Mouse (Mus musculus) urinary bladder, adult 2 months (tissue): ENCODE data around the gene Scarb1. TPM values are rescaled to one million over a fixed set of nuclear protein-coding genes. Genes with fewer than 3 reads are reported as not detected.

Experiments
- DNase-seq: peaks from one replicate; pipeline ENCODE4 v3.0.0; 2022; ENCODE audit warnings: low spot score
- polyA plus RNA-seq: library from polyadenylated mRNA; depleted of rRNA; stranded (reverse); fragments of >200 nt; gene quantifications from 2 replicates; pipeline ENCODE4 v1.2.3, GENCODE M21; 2012

Gene Scarb1
- polyA plus RNA-seq, 1 experiment: 75.6 TPM

DNA sequence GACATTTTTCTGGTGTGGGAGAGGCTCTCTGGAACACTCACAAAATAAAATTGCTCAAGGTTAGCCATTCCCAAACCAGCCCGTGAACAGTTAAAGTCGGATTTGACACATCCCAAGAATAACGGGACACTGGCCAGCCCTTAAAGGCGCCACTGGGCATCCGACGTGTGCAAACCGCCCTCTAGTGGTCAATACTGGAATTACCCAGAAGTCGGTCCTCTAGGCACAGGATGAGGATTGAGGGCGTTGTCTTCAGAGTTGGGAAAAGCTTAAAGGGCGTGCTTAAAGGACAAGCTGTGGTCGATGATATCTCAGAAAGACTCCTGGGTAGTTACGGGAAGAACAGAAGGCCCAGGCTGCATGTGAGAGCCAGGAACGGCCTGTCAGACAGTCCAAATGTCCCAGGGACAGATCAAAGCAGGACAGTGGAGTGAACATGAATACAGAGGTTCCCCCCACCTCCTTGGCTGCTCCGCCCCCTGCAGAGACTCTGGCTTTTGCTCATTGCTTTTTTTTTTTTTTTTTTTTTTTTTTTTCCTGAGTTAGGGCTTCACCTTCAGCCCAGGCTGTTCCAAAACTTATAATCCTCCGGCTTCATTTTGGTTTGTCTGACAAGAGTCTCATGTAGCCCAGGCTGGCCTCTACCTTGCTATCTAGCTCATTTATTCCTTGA, 69.2 kb downstream of the Scarb1 start:
- no peak for DNase-seq

DNA sequence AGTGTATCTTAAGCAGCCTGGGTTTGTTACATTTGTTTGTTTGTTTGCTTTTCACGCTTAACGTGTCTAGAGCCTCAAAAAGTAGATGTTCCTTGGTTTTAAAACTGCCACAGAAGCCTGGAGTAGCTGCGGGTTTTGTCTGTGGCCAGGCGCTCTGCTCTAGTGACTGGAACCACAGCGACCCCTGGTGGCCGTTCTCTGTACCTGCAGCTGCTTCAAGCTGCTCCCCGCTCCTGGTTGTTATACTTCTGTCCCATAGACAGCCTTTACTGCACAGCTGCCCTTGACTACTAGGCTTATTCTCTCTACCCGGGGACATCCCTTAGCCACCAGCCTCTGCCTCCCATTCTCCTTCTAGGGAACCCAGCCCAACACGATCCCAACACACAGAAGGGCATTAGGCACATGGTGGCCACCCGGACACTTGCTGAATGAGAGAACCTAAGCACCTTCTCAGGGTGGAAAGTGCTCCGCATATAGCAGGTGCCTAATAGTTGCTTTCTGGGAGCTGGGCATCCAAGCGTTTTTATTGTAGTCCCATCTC, 70.2 kb downstream of the Scarb1 start:
- no peak for DNase-seq

DNA sequence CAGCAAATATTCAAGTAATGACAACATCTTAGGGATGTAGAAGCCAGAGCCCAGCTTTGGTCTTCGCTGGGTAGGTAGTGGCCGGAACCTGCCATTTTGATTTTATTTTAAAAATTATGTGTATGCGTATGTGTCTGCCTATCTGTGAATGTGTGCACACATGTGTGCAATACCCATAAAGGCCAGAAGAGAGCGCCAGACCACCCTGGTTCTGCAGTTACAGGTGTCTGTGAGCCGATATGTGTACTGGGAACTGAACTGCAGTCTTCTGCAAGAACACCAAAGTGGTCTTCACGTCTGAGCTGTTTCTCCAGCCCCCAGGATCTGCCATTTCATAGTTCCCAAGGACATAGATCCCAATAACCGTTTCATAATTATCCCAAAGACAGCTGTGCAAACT, 71.1 kb downstream of the Scarb1 start:
- no peak for DNase-seq

DNA sequence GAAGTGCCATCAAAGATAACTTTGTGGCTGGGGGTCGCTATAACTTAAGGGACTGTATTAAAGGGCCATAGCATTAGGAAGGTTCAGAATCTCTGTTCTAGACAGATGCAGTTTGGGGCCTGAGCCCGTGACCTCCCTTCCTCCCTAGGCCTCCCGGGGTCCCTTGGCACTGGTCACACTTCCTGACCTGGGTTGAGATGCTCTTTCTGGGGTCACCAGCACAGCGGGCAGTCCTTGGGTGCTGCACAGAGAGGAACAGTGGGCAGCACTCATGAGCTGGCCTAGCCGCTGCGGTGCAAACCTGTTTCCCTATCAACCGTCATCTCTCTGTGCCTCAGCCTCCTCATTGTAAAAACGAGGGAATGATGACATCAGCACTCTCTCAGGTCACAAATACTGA, 71.5 kb downstream of the Scarb1 start:
- DNase-seq: no peak

DNA sequence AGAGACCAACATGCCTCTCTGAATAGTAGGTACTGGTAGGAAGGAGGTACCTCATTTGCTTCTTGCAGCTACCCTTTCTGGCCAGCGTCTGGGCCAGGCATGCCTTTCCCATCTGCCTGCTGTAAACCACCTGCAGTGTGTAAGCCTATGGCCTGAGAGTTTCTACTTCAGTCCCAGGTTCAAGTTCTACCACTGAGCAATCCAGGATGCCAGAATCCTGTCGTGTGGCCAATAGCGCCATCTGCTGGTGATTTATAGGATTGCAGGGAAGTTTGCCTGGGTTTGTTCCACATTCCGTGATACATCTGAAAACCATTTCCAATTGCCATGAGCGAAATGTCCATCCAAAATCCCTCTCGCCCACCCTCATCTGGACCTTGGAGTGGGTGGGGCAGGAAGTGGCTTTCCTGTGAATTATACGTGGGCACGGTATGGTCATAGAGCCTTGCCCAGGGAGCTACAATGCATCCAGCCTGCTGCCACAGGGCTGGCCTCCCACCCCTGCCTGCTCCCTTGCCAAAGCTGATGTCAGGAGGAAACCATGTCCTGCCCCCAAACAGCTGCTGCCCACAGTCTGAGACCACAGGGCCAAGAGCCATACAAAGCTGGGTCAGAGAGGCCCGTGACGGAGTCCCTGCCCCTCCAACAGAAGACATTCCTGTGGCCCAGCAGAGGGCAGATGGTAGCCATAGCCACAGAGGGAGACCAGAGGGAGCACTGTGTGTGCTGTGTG, 72.7 kb downstream of the Scarb1 start:
- peak; percentile 58 for DNase-seq

DNA sequence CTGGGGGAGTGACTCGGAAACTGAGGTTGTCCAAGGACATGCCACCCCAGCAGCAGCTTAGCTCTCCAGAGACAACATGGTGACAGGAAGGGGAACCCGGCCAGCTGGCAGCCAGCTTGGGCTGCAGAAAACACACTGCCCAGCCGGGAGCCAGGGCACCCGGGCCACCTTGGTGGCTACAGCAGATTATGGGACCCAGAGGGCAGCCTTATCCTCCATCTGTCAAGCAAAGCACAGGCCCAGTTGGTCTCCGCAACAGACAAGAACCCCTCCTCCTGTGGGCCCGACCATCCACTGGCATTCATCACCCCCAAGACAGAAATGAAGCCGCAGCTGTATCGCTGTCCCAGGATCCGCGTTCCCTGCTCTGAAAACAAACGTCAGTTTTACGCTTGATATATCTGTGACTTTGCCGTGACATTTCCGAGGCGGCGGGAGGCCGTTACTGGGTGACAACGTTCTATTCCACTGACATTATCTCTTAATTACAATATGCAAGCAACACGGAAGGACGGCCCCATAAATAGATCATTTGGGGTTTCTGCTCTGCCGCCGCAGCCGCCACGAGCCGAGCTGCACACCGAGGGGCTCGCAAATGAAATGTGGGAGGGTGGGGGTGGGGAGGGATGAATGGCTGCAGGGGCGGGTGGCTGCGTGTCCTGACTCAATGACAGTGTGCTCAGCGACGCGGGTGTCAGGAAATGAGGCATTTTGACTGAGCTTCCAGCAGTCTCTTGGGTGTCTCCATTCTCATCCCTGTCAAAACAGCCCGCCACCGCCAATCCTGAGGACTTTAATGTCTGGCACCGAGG, 73.5 kb downstream of the Scarb1 start:
- no peak for DNase-seq

DNA sequence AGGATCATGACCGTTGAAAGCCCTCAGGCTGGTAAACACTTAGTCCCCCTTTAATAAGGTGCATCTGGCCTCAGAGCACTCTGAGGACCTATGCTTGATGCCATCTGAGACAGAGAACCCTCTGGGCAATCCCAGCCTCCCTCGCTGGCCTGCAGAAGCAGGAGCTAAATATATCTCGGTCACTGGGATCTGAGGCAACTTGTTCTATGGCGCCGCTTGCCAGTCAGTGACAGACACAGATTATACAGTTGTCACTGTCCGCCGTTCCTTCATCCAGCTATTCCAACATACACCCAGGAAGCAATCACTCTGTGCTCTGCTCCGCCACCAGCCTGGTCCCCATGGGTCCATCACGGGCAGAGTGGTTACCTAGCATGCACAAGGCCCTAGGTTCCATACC, 74.8 kb downstream of the Scarb1 start:
- no peak for DNase-seq

DNA sequence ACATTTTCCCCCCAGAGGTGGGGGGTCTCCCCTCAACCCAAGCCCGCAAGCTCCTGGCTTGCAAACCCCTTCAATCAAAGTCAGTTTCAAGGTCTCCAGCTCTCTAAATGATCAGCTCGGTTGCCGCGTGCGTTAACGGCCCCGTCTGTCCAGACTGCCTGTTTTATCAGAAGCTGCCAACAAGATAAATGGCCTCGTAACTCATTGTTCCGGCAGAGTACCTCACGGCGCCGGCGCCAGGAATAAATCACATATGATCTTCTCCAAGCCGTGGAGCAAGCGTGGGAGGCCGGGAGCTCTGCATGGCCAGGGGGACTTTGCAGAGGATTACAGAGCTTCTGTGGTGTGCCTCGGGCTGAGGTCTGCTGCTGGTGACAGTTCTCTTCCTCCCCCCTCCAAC, 76.2 kb downstream of the Scarb1 start:
- no peak for DNase-seq

DNA sequence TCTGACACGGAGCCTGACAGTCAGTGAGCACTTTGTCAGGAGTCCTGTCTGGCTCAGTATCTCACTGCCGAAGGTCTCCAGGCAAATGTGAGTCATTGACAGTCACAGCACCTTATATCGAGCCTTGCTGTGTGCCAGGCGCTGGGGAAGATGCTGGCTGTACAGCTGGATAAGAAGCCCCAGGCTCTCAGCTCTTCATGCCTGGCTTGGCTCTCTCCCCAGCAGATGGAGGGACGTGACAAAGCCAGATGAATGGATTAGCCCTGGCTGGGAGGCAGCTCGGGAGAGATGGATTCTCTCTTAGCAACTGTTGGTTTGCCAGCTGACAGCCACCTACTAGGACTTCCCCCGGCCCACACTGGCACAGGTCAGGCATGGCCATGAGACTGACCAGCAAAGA, 78.3 kb downstream of the Scarb1 start:
- DNase-seq: no peak

DNA sequence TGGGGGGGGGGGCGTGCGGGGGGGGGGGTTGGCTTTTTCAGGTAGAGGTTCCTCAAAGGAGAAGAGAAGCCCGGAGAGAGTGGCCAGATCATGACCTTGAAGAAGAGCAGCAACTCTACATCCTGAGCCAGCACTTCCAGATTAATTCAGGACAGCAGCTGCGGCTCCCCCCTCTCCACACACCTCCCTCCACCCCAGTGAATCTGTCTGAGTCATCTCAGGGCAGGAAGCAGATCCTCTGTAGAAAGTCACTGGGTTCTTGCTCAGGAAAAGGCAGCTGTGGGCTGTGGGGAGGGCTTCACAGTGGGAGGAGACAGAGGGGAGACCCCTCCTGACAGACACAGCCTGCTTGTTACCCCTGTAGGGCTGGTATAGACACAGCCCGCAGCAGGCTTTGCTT, 87.0 kb downstream of the Scarb1 start:
- DNase-seq: no peak

DNA sequence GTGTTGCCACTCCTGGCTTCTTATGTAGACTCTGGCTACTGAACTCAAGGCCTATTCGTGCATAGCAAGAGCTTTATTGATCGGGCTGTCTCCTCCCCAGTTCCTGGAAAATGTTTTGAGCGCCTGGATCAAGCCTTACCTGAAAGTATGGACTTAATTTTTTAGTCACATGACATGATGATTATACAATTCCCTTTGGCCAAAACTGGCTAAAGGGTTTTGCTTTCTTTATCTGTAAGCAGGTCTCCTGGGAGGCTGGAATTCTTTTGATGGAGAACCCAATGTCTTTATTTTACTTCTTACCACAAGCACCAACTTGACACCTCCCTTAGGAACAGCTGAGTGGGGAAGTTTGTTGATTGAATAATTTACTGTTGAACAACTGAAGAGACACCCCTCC, 87.4 kb downstream of the Scarb1 start:
- DNase-seq: no peak

DNA sequence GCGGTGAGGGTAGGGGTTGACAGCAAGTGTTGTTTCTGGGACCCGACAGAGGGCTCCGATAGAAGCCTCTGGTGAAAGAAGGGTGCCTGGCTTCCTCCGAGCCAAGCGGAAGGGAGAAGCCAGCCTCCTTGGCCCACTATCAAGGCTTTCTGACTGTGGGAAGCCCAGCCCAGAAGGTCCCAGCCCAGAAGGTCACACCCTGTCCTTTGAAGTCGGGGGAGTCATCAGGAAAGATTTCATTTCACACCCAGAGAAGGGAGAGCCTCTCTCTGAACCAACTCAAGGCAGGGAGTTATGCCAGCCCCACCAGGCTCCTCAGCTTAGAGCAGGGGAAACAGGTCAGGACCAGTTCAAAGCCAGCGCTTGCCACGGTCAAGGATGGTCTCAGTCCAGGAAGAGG, 88.2 kb downstream of the Scarb1 start:
- DNase-seq: no peak

DNA sequence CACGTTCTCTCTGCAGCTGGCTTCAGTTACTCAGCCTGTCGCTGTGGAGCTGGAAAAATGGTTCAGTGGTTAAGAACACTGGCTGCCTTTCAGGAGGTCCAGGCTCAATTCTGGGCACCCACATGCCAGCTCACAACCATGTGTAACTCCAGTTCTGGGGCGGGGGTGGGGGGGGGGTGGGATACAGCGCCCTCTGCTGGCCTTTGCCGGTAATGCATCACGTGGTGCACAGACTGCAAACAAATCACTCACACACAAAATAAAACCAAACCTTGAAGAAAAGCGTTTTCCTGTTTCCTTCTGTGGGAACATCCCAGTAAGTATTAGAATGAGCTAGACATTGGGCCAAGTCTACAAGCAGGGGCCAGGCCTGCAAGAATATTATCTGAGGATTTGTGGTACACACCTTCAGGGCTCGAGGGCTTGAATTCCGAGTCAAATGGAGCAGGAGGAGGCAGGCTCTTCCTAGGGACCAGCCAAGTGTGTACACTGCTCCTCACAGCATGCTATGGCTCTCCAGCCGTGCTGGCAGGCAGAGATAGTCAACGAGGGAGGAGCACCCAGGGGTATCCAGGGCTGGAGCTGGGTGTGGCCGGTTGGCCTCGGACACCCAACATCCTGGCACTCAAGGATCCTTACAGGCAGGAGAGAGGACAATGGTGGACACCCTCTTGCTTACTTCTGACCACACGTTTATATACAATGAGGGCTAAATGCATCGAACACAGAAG, 88.8 kb downstream of the Scarb1 start:
- DNase-seq: no peak

DNA sequence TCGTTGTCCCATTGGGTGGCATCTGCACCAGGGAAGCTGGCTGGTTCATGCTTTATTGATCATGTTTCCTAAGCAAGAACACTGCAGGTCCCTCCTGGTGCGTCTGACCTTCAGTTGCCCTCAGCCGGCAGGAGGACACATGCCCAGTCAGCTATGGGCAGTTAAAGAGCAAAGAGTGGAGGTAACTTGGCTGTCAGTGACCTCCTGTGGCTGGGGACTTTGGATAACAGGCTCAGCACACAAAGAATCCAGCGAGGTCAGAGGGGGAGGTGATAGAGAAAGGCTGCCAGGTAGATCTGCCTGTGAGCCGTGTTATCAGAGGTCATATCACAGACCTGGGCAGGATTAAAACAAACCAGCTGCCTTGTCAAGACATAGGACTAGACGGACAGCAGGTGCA, 91.7 kb downstream of the Scarb1 start:
- DNase-seq: no peak

DNA sequence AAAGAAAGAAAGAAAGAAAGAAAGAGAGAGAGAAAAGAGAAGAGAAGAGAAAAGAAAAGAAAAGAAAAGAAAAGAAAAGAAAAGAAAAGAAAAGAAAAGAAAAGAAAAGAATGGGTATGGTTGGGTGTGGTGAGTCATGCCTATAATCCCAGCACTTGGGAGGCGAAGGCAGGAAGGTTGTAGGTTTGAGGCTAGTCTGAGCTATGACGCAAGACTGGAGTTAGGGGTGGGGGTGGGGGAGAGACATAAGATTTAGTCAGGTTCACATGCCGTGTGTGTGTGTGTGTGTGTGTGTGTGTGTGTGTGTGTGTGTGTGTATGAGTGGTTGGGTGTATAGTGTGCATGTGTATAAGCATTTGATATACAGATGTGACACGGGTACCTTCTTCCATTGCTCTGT, 94.2 kb downstream of the Scarb1 start:
- no peak for DNase-seq

DNA sequence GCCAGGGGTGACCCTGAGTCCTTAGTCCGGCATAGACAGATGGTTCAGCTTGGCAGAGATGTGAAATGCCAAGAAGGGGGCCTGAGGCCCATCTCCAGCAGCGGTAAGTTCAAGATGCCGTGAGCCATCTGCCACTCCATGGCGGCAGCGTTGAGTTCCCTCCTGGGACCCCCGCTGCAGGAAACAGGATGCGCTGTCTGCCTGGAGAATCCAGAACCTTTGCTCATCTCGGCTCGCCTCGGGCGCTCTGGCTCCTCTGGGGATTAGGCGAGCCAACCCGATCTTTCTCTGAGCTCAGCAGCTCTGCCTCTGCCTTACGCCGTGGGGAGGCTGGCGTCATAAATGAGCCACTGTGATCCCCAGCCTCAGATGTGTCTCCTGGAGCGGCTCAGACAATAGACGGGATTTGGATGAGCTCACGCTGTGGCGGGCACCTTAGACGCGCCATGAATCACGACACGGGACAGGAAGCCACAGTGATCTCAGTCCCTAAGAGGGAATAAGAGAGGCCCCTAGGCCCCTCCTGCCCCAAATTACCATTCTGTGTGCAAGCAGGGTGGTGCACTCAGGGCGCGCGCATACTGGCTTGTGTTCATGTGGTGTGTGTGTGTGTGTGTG, 95.3 kb downstream of the Scarb1 start:
- no peak for DNase-seq

DNA sequence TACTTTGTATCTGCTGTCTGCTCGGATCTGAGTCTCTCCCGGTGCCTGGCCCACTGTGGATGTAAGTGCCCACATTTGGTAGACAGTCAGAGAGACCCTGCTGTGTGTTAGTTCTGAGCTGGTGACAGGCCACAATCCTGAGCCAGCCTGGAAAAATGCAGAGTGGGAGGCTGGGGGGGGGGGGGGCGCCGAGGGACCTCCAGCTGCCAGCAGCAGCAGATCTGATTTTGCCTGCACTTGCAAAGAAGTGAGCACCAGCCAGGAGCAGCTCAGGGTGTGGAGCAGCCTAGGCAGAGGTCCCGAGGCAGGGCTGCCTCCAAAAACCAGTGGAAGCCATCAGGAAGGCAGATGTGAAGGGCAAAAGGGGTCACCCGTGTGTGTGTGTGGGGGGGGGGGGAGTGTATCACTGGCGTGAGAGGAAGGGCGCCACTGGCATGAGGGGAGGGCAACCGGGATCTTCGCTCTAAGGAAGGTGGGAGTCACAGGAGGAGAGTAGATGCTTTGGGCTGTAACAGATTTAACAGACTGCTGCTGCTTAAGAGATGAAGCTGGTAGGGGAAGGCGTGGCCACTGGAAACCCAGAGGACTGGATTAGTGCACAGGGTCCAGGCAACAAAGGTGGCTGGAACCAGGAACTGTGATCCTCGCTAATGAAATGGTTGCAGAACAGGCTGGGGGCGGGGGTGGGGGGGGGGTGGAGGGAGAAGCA, 95.9 kb downstream of the Scarb1 start:
- DNase-seq: no peak

DNA sequence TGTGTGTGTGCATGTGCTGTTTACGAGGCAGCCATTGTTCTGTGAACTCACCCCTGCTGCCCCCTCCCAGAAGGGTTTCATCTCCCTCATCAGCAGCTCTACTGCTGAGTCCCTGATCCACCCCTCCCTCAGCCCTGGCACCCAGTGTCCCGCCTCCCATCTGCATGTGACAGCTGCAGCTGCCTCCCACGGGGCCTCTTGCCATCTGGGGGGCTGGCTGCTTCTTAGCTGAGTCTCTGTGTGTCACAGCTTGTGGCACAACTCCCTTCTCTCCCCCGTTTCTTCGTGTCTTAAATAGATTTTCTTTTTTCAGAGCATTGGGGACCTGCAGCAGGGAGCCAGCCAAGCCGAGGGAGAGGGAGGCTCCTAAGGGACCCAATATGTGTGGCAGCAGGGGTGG, 97.0 kb downstream of the Scarb1 start:
- DNase-seq: no peak

DNA sequence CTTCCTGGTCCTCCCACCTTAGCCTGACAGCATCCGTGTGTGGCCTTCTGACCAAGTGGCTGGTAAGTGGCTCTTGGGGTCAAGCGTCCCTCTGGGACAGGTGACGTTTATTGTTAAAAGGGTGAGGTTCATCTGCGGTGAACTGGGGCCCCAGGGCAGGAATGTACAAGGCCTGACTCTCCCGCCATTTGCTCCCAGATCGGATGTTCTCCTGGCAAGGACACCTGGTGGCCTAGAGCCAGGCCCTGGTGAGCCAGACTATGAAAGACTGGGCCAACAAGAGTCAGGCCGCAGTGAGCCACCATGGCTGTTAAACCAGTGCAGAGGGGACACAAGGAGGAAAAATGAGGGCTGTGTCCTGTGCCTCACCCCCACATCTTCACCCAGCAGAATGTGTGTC, 98.8 kb downstream of the Scarb1 start:
- DNase-seq: no peak

DNA sequence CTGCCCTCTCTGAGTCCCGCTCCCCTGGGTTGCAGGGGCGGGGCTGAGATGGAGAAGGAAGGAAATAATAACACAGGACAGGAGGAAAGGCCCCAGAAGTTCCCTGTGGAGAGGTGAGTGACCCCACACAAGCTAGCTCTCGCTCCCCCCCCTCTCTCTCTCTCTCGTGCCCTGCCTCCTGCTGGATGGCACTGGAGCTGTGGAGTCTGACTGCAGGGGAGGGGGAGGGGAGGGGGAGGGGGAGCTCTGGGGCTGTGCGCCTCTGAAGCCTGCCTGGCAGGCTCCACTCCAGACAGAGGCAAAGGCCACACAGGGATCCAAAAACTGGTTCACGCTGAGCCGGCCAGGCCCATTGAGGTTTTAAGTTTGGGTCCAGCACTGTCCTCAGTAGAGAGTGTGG, 99.3 kb downstream of the Scarb1 start:
- no peak for DNase-seq
